20 mouse cellular contexts compared by ENCODE assay signal in the genomic region with DNA sequence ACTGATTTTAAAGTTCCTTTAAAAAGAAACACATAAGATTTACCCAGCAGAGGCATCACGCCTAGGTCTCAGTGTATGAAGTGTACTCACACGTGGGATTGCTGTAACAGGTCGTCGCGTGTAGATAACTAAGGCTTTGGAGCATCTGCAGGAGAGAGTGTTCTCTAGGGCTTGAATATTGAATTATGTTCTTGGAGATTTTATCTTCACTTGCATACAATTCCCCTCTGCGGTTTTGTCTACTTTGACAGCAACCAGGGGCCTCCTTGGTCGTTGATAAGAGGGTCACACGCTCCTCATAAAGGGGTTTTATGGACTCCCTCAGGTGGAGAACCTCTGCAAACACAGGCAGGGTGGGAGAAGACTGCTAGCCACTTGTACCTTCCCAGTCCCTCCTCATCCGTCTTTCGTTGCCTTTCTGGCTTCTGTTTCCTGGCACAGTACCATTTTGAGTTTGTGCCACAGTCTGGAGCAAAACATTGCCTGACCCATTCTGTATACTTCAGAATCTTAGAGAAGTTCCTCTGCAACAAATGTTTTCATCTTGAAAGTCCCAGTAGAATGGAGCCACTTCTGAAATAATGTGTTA. TPM values are rescaled to one million over a fixed set of nuclear protein-coding genes. Genes with fewer than 3 reads are reported as not detected.
"Had no signal": no experiment of that assay in that cellular context is flagged by ENCODE, and none has a peak within 500 bp of the region (broad histone marks: within the 10 kb centered on the region; RNA-seq: fewer than 3 reads in every experiment).

No protein-coding gene starts in this region.

- H3K4me3 ChIP-seq: limb, embryonic 13.5 days; liver, embryonic 12.5 days; lung, embryonic 15.5 days; midbrain, embryonic 13.5 days; myocyte; neural tube, embryonic 15.5 days had no signal

- H3K4me1 ChIP-seq: limb, embryonic 13.5 days; lung, embryonic 15.5 days; midbrain, embryonic 13.5 days; neural tube, embryonic 15.5 days had no signal

- DNase-seq: kidney, adult 8-10 months; kidney, postnatal 25 days; left cerebral cortex, postnatal 4 days; right cerebral cortex, adult 18-20 months; right cerebral cortex, postnatal 25 days; thymus, postnatal 36 days had no signal

- H3K27ac ChIP-seq: limb, embryonic 13.5 days; liver, embryonic 12.5 days; lung, embryonic 15.5 days; midbrain, embryonic 13.5 days; neural tube, embryonic 15.5 days had no signal

RNA-seq across cellular contexts. Expression of a gene that starts 48.6 kb away (rescaled TPM):
- total RNA-seq: layer of hippocampus, adult 18-20 months; layer of hippocampus, postnatal 10 days; left cerebral cortex, postnatal 10 days; left cerebral cortex, postnatal 4 days; megakaryocyte-erythroid progenitor cell, adult 5-6 weeks had no signal
- polyA plus RNA-seq: kidney, embryonic 16.5 days; limb, embryonic 13.5 days; liver, embryonic 12.5 days; lung, embryonic 15.5 days; midbrain, embryonic 13.5 days; myocyte; neural tube, embryonic 11.5 days; neural tube, embryonic 15.5 days; small intestine, adult 2 months; thymus, postnatal 0 days had no signal
